Mouse (Mus musculus) CD8-positive naive resting alpha-beta T cell, adult 2 months (primary cell): ENCODE measurements around the gene Vrk2.

Experiments
- DNase-seq, 2 experiments: peaks; one replicate each; pipeline ENCODE4 v3.0.0; 2022; ENCODE audit warnings: low read depth in 2 of 2, low spot score in 2 of 2

The Vrk2 gene

GRCm38 (mm10) chr11:26593061-26594059 lies at the start of gene Vrk2, which contains the start of gene Gm6899:
TSS of gene Vrk2 (minus strand) at chr11:26593999.
TSS of gene Gm6899 (plus strand) at chr11:26593241.
- peak; percentile 67 to 68 for DNase-seq

- no peak for DNase-seq
Observed at GRCm38 (mm10) chr11:26642141-26642540, 48.3 kb upstream of the Vrk2 start.

- peak in 1 of 2 experiments; percentile 7 for DNase-seq
Observed at GRCm38 (mm10) chr11:26640314-26640785, 46.6 kb upstream of the Vrk2 start.

GRCm38 (mm10) chr11:26636239-26636638 lies 42.4 kb upstream of the Vrk2 start:
- DNase-seq: no peak

- no peak for DNase-seq
Observed at GRCm38 (mm10) chr11:26622727-26623126, 28.9 kb upstream of the Vrk2 start.

GRCm38 (mm10) chr11:26618475-26619223 lies 24.9 kb upstream of the Vrk2 start:
- no peak for DNase-seq

GRCm38 (mm10) chr11:26608795-26609194 lies 15.0 kb upstream of the Vrk2 start:
- DNase-seq: no peak

- DNase-seq: no peak
Observed at GRCm38 (mm10) chr11:26604061-26604655, 10.4 kb upstream of the Vrk2 start.

- DNase-seq: no peak
Observed at GRCm38 (mm10) chr11:26601571-26602175, 7.9 kb upstream of the Vrk2 start.

GRCm38 (mm10) chr11:26600692-26601091 lies 6.9 kb upstream of the Vrk2 start:
- no peak for DNase-seq

GRCm38 (mm10) chr11:26598876-26599275 lies 5.1 kb upstream of the Vrk2 start:
- DNase-seq: no peak

GRCm38 (mm10) chr11:26597761-26598160 lies 4.0 kb upstream of the Vrk2 start:
- DNase-seq: no peak

- DNase-seq: no peak
Observed at GRCm38 (mm10) chr11:26597145-26597544, 3.3 kb upstream of the Vrk2 start.

GRCm38 (mm10) chr11:26596186-26596585 lies 2.4 kb upstream of the Vrk2 start:
- DNase-seq: no peak

- no peak for DNase-seq
Observed at GRCm38 (mm10) chr11:26594487-26594886, 688 bp upstream of the Vrk2 start.

- peak in 1 of 2 experiments; percentile 2 for DNase-seq
Observed at GRCm38 (mm10) chr11:26592395-26593053, 1.3 kb downstream of the Vrk2 start.

GRCm38 (mm10) chr11:26587184-26587524 lies 6.6 kb downstream of the Vrk2 start:
- DNase-seq: no peak

GRCm38 (mm10) chr11:26586367-26587183 lies 7.2 kb downstream of the Vrk2 start:
- DNase-seq: no peak
